Mouse (Mus musculus): Measurements from ENCODE around the gene Ucn3.

Ucn3 gene

DNA sequence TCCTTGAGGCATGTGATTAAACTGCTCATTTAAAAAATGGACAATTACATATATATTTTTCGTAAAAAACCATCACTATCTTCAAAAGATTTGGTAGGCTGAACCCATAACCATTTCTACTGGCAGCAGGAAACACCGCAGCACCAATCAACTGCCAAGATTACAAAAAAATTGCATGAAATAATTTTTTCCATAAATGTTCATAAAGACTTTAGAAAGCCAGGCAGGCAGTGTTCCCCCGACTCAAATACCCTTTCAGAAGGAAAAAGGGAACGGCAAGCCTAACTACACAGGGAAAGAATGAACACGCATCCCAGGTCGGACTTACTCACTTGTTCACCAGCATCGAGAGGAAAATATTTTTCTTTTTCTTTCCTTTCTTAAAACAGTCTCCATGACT lies 52.5 kb downstream of the Ucn3 start:
- no peak for DNase-seq (ENCODE audit: low spot score in 2 of 2)

GRCm38 (mm10) chr13:3891479-3892087 lies 53.6 kb downstream of the Ucn3 start:
- DNase-seq (ENCODE audit: low spot score in 2 of 2), result no peak
